Mouse (Mus musculus): Measurements from ENCODE around the gene Mark1. TPM values are rescaled to one million over a fixed set of nuclear protein-coding genes. Genes with fewer than 3 reads are reported as not detected.

Mark1 gene
- polyA plus RNA-seq, 1 experiment: not detected

DNA sequence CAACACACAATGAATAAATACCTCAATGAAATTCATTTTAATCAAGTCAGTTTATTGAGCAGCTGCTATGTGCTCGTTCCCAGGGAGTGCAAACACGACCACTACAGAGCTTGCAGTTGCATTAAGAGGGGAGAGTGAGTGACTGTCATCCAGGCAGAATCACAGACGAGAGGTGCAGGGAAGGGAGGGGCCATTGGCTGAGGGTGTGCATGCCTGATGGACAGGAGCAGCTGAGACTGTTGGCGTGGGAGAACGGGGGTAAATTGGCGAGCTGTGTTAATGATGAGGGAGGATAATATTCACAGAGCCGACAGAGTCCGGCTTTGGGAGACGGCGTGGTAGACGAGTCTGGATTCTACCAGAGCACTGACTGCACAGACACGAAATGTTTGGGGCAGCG lies 76.5 kb downstream of the Mark1 start:
- TF ChIP-seq GATA1 (IDR thresholded peaks at IDR 0.05; ENCODE audit: low read length): no peak

DNA sequence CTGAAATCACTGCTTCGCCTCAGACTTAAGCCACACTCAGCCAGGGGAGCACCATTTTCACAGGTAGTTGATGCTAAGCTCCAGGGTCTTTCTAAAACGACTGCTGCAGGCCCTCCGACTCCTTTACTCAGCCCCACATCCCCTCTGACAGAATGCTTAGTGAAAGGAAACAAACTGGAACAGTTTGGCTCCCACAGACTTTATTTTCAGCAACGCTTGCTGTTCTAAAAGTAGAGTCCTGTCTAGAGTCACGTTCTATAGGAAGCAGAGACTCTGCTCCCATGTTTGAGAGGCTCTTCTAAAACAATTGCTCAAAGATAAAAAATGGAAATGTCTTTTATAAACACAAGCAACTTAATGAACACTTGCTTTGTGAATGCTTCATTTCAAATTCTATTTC lies 79.3 kb downstream of the Mark1 start:
- TF ChIP-seq GATA1 (IDR thresholded peaks at IDR 0.05; ENCODE audit: low read length): no peak

DNA sequence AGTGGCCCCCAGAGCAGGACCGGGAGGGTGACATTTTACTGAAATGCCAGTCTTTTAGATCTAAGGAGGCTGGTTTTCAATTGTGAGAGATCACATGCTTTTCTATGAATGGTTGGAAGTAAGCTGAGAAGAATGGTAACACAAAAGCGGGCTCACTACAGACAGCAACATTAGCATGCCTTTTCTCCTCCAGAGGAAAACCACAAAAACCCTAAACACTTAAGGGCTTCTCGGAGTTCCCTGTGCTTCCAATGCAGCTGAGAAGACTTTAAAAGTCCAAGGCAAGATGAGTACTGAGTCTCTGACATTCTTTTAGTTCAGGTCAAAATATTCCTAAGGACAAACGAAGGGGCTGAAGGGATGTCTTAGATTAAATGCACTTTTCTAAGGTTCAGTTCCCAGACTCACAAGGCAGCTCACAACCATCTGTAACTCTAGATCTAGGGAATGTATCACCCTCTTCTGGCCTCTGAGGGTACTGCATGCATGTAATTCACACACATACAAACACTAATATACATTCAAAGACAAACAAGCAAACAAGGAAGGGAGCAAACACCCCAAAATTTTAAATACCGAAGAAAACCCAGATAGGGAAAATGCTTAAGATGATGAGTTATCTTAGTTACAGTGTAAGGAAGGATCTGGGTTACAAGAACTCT lies 81.0 kb downstream of the Mark1 start:
- no peak for TF ChIP-seq GATA1 (IDR thresholded peaks at IDR 0.05; ENCODE audit: low read length)

DNA sequence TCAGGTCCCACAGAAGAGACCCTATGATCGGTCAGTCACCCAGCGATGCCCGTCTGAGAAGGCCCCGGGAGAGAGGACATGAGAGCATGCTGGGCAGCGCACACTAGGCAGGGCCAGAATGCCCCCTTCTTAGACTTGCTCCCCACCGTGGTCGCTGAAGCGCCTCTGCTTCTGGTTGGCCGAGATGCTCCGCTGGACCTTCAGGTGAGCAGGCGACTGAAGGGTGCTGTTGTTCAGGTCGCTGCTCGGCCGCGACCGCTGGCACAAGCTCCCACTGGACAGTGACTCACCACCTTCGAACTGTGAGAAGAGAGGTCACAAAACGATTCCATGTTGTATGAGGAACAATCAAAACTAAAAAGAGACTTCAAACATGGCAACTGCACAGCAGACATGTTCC lies 87.0 kb downstream of the Mark1 start:
- TF ChIP-seq GATA1 (IDR thresholded peaks at IDR 0.05; ENCODE audit: low read length): no peak

DNA sequence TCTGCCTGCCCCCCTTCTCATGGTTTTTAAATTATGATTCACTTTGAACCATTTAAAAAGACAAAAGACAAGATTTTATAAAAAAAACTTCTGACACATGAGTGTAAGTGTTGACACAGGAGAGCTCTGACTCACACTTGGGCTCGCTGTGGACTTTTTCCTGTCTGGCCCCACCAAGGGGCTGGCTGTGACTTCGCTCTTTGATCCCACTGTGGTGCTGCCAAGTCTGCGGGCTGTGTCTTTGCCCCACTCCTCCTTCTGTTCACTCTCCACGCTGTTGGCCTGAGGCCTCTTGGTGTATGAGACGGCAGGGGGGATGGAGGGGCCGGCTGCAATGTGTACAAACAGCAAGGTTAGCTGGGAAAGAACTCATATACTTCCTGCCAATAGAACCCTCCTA lies 87.5 kb downstream of the Mark1 start:
- TF ChIP-seq GATA1 (IDR thresholded peaks at IDR 0.05; ENCODE audit: low read length): no peak

DNA sequence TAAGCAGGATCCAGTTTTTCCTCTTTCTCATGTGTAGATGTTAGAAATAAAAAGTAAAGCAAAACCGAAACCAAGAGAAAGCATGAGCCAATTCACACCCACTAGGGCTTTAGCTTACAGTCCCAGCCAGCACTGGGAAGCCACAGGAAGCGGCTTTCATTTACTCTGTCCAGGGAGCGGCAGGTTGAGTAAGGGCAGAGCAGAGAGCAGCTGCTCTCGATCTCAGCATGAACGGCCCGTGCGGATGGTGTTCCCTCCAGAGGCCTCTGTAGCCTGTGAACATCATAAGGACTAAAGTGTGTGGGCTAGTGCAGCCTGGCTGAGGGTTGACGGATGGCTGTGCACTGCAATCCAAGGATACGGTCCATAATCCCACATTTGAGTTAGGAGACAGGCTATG lies 90.8 kb downstream of the Mark1 start:
- TF ChIP-seq GATA1 (IDR thresholded peaks at IDR 0.05; ENCODE audit: low read length): no peak

DNA sequence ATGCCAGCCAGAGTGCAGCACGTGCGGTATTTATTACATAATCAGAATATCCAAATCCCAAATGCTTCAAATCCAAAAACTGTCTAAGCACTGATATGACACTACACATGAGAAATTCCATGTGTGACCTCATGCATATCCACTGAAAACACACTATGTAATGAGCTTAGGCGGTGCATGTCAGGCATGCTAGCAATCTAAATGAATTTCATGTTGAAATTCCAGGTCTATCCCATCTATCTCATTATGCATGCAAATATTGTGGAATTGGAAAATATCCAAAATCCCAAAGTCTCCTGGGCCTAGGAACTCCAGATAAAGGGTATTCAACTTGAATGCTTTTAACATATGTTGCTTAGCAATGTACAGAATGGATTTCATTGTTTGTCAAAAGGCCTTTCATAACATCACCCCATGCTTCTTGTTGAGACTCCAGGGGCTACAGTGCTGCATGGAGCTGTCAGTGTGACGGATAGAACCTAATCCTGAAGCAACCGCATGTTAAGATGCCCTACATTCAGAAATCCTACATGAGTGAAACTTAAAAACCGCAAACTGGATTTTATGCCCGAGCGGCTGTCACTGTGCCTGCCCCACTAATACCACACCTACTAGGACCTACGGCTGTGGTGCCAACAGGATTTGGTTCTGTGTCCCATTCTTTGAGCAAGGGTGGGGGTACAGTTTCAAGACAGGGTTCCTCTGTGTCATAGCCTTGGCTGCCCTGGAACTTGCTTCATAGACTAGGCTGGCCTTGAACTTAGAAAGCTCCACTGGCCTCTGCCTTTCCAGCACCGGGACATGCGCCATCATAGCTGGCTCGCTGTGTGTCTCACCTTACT lies 93.2 kb downstream of the Mark1 start:
- TF ChIP-seq GATA1 (IDR thresholded peaks at IDR 0.05; ENCODE audit: low read length): no peak

DNA sequence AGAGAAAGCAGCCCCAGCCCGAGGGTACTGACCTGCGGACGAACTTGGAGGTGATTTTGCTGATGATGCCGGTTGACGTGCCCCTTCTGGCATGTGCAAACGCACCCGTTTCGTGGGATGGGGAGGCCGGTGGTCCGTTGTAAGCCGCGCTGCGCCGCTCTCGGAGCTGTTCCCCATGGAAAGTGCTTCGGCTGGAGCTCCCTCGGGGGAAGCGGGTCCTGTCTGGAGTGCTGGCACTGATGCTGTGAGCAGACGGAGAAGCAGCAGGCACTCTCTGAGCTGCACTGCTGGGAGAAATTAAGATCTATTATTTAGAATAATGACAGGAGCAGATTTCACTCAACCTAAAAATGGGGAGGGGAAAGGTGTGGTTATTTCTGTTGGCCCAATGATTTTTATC lies 94.0 kb downstream of the Mark1 start:
- TF ChIP-seq GATA1 (IDR thresholded peaks at IDR 0.05; ENCODE audit: low read length): no peak

DNA sequence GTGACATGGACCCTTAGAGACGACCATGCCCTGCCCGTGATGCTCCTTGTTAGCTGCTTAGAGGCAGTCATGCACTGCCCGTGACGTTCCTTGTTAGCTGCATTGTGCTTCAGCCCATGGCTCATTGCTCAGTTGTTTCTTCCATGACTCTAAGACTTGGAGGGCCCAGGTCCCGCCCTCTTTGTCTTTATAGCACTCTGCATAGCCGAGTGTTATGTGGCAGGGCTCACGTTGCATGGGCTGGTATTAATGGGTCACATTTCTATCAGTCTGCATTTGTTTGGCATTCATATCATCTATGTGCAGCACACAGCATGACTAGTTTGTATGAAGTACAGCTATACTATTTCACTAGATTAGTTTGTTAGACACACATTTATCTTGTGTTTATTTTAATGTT lies 95.7 kb downstream of the Mark1 start:
- no peak for TF ChIP-seq GATA1 (IDR thresholded peaks at IDR 0.05; ENCODE audit: low read length)

DNA sequence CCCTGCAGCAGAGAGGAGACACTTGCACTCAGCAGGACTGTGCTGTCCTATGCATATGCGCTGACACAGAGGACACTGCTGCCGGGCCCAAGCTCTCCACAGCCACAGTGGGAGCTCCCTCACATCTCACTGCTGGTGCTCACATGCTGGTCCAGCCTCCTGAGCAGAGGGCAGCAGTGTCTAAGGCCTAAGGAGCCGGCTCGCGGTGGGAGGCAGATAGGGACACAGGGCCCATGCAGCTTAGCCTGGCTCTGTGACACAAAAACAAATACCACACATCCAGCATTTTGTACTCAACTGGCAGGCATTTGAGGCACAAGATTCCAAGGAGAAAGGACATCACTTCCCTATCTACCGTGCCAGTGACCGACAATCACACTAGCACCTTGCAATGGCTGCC lies 96.5 kb downstream of the Mark1 start:
- no peak for TF ChIP-seq GATA1 (IDR thresholded peaks at IDR 0.05; ENCODE audit: low read length)

DNA sequence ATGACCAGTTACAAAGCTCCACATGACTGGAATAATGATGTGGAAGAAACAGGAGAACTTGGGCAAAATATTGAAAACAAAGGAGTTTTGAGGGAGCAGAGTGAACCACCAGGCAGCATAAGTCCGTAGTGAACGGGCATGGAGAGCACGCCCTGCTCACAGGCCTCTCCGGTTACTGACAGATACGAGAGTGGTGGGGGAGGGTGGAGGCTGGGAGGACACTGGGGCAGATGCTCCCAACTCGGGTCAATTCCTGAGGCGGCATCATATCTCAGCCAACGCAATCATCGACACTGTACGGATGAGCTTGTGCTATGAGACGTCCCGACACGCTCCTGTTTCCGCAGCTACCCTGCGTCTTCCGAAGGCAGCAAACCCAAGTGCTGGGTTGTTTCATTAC lies 102.0 kb downstream of the Mark1 start:
- no peak for TF ChIP-seq GATA1 (IDR thresholded peaks at IDR 0.05; ENCODE audit: low read length)

DNA sequence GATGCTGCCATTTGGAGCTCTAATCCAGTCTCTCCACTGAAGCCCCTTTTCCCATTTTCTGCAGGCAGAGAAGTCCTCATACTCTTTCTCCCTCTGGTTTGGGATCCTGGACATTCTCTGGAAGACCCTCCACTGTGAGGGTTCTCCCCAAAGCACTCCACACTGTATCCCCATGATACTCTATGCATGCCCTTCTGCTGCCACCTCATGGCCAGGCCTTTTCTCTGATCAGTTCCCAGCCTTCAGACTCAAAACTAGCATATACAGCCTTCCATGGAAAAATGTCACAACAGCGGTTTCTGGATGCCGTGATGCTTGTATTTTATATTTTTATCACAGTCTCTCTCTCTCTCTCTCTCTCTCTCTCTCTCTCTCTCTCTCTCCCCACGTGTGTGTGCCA lies 107.4 kb downstream of the Mark1 start:
- TF ChIP-seq GATA1 (IDR thresholded peaks at IDR 0.05; ENCODE audit: low read length): no peak

DNA sequence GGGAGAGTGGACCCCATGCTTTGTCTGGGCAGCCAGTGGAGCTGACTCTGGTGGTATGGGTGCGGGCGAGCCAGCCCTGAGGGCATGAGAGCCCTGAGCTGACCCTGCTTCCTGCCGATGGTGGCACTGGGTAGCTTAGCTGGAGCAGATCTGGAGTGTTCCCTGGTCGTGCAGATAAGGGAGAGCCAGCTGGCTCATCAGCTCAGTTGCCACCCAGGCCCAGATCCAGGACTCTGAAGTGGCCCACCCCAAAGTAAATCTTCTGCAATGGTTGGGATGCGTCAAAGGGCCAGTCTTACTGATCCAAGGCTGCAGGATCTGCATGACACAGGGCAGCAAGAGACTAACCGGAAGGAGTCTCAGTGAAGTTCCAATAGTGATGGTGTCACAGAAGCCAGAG lies 109.9 kb downstream of the Mark1 start:
- TF ChIP-seq GATA1 (IDR thresholded peaks at IDR 0.05; ENCODE audit: low read length): no peak

DNA sequence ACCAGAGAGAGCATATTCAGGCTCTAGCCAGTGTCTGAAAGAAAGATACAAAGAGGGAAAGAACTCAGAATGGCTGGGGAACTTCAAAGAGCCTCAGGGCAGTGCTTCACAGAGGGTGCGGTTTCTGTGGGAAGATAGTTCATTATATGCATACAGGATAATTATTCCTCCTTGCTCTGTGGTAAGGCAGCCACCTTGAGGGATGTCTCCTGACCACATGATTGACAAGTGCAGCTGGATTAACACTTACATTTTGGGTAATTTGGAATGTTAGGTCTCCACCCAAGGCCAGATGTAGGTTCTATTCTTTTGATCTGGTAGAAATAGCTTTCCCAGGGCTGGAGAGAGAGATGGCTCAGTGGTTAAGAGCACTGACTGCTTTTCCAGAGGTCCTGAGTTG lies 113.2 kb downstream of the Mark1 start:
- TF ChIP-seq GATA1 (IDR thresholded peaks at IDR 0.05; ENCODE audit: low read length): no peak

DNA sequence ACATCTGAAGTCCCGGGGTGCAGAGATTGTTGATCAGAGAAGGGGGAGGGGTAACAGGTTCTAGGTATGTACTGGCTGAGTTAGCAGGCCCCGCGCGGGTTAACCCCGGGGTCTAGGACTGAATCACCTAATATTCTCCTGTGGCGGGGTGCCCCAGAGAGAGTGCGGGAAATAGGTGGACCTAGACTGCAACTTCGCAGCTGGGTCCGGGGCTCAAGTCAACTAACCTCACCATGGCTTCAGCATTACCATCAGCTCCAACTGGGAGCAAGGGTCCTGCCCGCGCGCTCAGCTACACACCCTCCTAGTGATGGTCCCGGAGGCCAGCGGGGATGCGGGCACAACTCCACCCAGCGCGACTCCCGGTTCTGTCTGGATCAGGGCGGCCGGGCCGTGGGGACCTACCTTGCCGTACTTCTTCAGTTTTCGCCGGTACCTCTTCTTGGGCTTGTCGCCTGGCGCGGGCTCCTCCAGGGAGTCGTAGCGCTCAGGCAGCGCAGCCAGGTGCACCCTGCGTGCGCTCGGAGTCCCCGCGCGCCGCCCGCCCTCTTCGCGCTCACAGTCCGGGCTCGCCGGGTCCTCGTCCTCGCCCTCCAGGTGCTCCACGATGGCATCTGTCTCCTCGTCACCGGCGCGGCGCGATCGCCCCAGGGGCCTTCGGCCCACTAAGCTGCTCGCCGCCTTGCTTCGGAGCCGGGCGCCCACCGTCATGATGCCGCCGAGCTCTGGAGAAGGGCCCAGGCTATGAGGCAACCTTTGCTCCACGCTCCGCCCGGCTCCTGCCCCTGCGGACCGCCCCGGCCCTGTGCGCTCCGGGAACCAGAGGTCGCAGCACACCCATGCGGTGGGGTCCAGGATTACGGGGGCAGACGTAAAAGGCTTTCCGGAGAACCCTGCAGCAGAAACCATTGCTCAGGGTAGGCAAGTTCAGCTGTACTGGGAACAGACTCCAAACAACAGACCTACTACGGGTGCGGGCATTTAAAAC lies 116.8 kb downstream of the Mark1 start, which contains the start of gene C130074G19Rik:
Gene C130074G19Rik, minus strand, starts transcription at position 938 of the 988 bp plus-strand sequence.
- no peak for TF ChIP-seq GATA1 (IDR thresholded peaks at IDR 0.05; ENCODE audit: low read length)

DNA sequence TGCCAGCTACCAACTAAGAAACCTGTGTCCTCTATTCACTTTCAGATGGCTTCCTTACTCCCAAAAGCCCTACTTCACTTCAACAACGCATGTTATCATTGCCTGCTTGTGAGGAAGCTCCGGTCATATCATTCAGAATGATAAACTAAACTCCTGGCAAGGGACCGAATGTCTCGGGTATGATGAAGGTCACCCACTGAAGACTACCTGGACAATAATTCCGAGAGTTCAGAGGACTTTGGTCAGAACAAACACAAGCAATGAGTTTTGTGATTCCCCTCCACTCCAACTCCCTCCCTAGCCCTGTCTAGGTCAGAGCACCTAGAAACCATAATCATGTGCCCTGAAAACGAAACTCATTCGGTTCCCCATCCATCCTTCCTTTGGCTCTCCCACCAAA lies 117.5 kb downstream of the Mark1 start:
- TF ChIP-seq GATA1 (IDR thresholded peaks at IDR 0.05; ENCODE audit: low read length): no peak
